Mouse (Mus musculus) stomach, postnatal 0 days (tissue): ENCODE measurements around the gene Nfia. TPM values are rescaled to one million over a fixed set of nuclear protein-coding genes. Genes with fewer than 3 reads are reported as not detected.

Experiments used
- ATAC-seq: fragments of 200-750 bp; cut with Nextera tagmentation; 2 replicates; pipeline ENCODE4 v1.8.0; 2017; ENCODE audit not compliant: low FRiP score, low TSS enrichment
- DNase-seq: peaks from one replicate; pipeline ENCODE4 v3.0.0-alpha.2; 2016; ENCODE audit warnings: low spot score
- H3K27ac ChIP-seq: fragments of 300-500 bp; sonication (generic); replicated peaks from 2 replicates; pipeline ENCODE4 v1.5.1; 2014; ENCODE audit warnings: mild to moderate bottlenecking, control low read depth
- H3K27me3 ChIP-seq: fragments of 300-500 bp; sonication (generic); 2 replicates; pipeline ENCODE4 v1.6.1; 2014; ENCODE audit warnings: low read length; ENCODE audit not compliant: control insufficient read depth, insufficient read depth
- H3K36me3 ChIP-seq: fragments of 300-500 bp; sonication (generic); 2 replicates; pipeline ENCODE4 v1.6.1; 2014; ENCODE audit warnings: low read length, mixed read lengths; ENCODE audit not compliant: control insufficient read depth, insufficient read depth
- H3K4me1 ChIP-seq: fragments of 300-500 bp; sonication (generic); replicated peaks from 2 replicates; pipeline ENCODE4 v1.6.1; 2014; ENCODE audit warnings: antibody characterized with exemption; ENCODE audit not compliant: control insufficient read depth, insufficient read depth
- H3K4me2 ChIP-seq: fragments of 300-500 bp; sonication (generic); replicated peaks from 2 replicates; pipeline ENCODE4 v1.6.1; 2014; ENCODE audit warnings: low read depth, mild to moderate bottlenecking, control low read depth, moderate library complexity
- H3K4me3 ChIP-seq: fragments of 300-500 bp; sonication (generic); 2 replicates; pipeline ENCODE4 v1.5.1; 2014; ENCODE audit warnings: low read depth, low read length, control low read depth
- H3K9ac ChIP-seq: fragments of 300-500 bp; sonication (generic); 2 replicates; pipeline ENCODE4 v1.6.1; 2014; ENCODE audit warnings: mild to moderate bottlenecking, low read length, control low read depth, mixed read lengths
- H3K9me3 ChIP-seq: fragments of 300-500 bp; sonication (generic); 2 replicates; pipeline ENCODE4 v1.6.1; 2016; ENCODE audit warnings: low read length; ENCODE audit not compliant: control insufficient read depth
- CTCF ChIP-seq: IDR thresholded peaks from 2 replicates; pipeline ENCODE4 v1.5.1; 2016; ENCODE audit warnings: antibody characterized with exemption, low read depth, mild to moderate bottlenecking, moderate library complexity
- EP300 ChIP-seq: optimal IDR thresholded peaks from 2 replicates; pipeline ENCODE3; 2016; ENCODE audit warnings: antibody characterized with exemption
- WGBS: fragments of 180-500 bp; shearing (Covaris S2); extraction: QIAGEN DNeasy Blood & Tissue Kit; methylation state at CpG from one replicate; pipeline ENCODE4 v1.1.7; 2014; 5-methylcytosine and 5-hydroxymethylcytosine counted together
- polyA plus RNA-seq: library from polyadenylated mRNA; unstranded; fragments of >200 nt; fragmentation: Nextera tagmentation; extraction: Ambion mirVana; gene quantifications from 2 replicates; pipeline ENCODE4 v1.2.1, GENCODE M21; 2015

Gene Nfia
- polyA plus RNA-seq, 1 experiment from 2014 or later, result 26.0 TPM

GRCm38 (mm10) chr4:97984361-97984760 lies 211.8 kb downstream of the Nfia start:
- Histone ChIP-seq H3K4me1 (no peaks in the 10 kb centered on the region), H3K9me3 (no peaks in the 10 kb centered on the region), H3K4me2 (no peak overlapping the region), H3K27me3 (no peaks in the 10 kb centered on the region), H3K9ac (no peak overlapping the region), H3K36me3 (no peaks in the 10 kb centered on the region), H3K27ac (no peak overlapping the region), H3K4me3 (no peak overlapping the region)
- ATAC-seq (no peak), DNase-seq (no peak)
- 85% methylated on average over 2 of the region's 2 CpGs for WGBS
- TF ChIP-seq EP300 (no peak), CTCF (no peak)

- WGBS, result 93% methylated on average over 1 of the region's 1 CpGs
- H3K27ac ChIP-seq, result no peak overlapping the region
- no peaks in the 10 kb centered on the region for H3K36me3 ChIP-seq
- H3K9ac ChIP-seq, result no peak overlapping the region
- no peaks in the 10 kb centered on the region for H3K27me3 ChIP-seq
- H3K4me2 ChIP-seq, result no peak overlapping the region
- TF ChIP-seq EP300 (no peak), CTCF (no peak)
- no peaks in the 10 kb centered on the region for H3K9me3 ChIP-seq
- DNase-seq, result no peak
- no peak for ATAC-seq
- H3K4me3 ChIP-seq, result no peak overlapping the region
- no peaks in the 10 kb centered on the region; the same call in 1 of the 2 replicates for H3K4me1 ChIP-seq
Measured at GRCm38 (mm10) chr4:97986056-97986734, 213.7 kb downstream of the Nfia start.

- Histone ChIP-seq H3K27ac (no peak overlapping the region), H3K9ac (no peak overlapping the region), H3K4me3 (no peak overlapping the region), H3K4me1 (no peaks in the 10 kb centered on the region; the same call in 1 of the 2 replicates), H3K9me3 (no peaks in the 10 kb centered on the region), H3K27me3 (no peaks in the 10 kb centered on the region), H3K36me3 (no peaks in the 10 kb centered on the region), H3K4me2 (no peak overlapping the region)
- no peak for TF ChIP-seq EP300
- TF ChIP-seq CTCF, result no peak
- WGBS, result 59% methylated on average over 4 of the region's 4 CpGs
- no peak for DNase-seq
- ATAC-seq, result no peak
Measured at GRCm38 (mm10) chr4:97986735-97987075, 214.2 kb downstream of the Nfia start.

- H3K4me2 ChIP-seq, result no peak overlapping the region
- no peaks in the 10 kb centered on the region; the same call in 1 of the 2 replicates for H3K4me1 ChIP-seq
- TF ChIP-seq EP300 (no peak), CTCF (no peak)
- no peaks in the 10 kb centered on the region for H3K27me3 ChIP-seq
- no peak overlapping the region for H3K27ac ChIP-seq
- WGBS, result 82% methylated on average over 5 of the region's 5 CpGs
- DNase-seq (no peak), ATAC-seq (no peak)
- no peak overlapping the region for H3K4me3 ChIP-seq
- H3K9ac ChIP-seq, result no peak overlapping the region
- no peaks in the 10 kb centered on the region for H3K9me3 ChIP-seq
- H3K36me3 ChIP-seq, result no peaks in the 10 kb centered on the region
Measured at GRCm38 (mm10) chr4:97988703-97989102, 216.2 kb downstream of the Nfia start.

GRCm38 (mm10) chr4:97990431-97990830 lies 217.9 kb downstream of the Nfia start:
- ATAC-seq, result peak; percentile 74; the same call in 1 of the 2 replicates

GRCm38 (mm10) chr4:97991395-97991794 lies 218.9 kb downstream of the Nfia start:
- Histone ChIP-seq H3K27ac (no peak overlapping the region), H3K27me3 (no peaks in the 10 kb centered on the region), H3K9me3 (no peaks in the 10 kb centered on the region), H3K9ac (no peak overlapping the region), H3K36me3 (no peaks in the 10 kb centered on the region), H3K4me1 (no peaks in the 10 kb centered on the region; the same call in 1 of the 2 replicates), H3K4me2 (no peak overlapping the region), H3K4me3 (no peak overlapping the region)
- DNase-seq (no peak), ATAC-seq (no peak)
- 93% methylated on average over 11 of the region's 11 CpGs for WGBS
- no peak for TF ChIP-seq CTCF
- no peak for TF ChIP-seq EP300

More at GRCm38 (mm10) chr4:97990431-97990830, 217.9 kb downstream of the Nfia start:
- no peak overlapping the region for H3K4me2 ChIP-seq
- no peaks in the 10 kb centered on the region; the same call in 1 of the 2 replicates for H3K4me1 ChIP-seq
- no peak for DNase-seq
- WGBS, result 20% methylated on average over 5 of the region's 5 CpGs
- no peak overlapping the region for H3K9ac ChIP-seq
- H3K36me3 ChIP-seq, result no peaks in the 10 kb centered on the region
- H3K4me3 ChIP-seq, result no peak overlapping the region
- TF ChIP-seq CTCF (no peak), EP300 (peak; percentile 70)
- H3K27me3 ChIP-seq, result no peaks in the 10 kb centered on the region
- no peak overlapping the region for H3K27ac ChIP-seq
- H3K9me3 ChIP-seq, result no peaks in the 10 kb centered on the region
